Mouse (Mus musculus): ENCODE data around the gene Arhgap15.

GRCm38 (mm10) chr2:44304971-44305808 is 556.6 kb downstream of the Arhgap15 start:
- TF ChIP-seq CTCF (IDR thresholded peaks at IDR 0.05; ENCODE audit: low read depth, low read length) (no peak), POLR2A (IDR thresholded peaks at IDR 0.05; ENCODE audit: borderline replicate concordance, low read depth, low read length) (no peak)

All from bone marrow macrophage, adult 2 months (primary cell).